Mouse (Mus musculus) hindbrain, embryonic 12.5 days (tissue): ENCODE results near the gene Spred1. TPM values are rescaled to one million over a fixed set of nuclear protein-coding genes. Genes with fewer than 3 reads are reported as not detected.

Experiments
- microRNA counts: library from miRNA; unstranded; fragments of <30 nt; microRNA quantifications from one replicate; lab custom pipeline; 2017
- microRNA-seq: library from miRNA; unstranded; fragments of <30 nt; microRNA quantifications from one replicate; pipeline ENCODE4, GENCODE M21; 2017
- polyA plus RNA-seq: library from polyadenylated mRNA; unstranded; fragments of >200 nt; fragmentation: Nextera tagmentation; extraction: Ambion mirVana; gene quantifications from 2 replicates; pipeline ENCODE4 v1.2.1, GENCODE M21; 2016

Gene Spred1
- polyA plus RNA-seq, 1 experiment from 2014 or later = 23.4 TPM

MicroRNAs within 50 kb of the gene (microRNA counts, 519-probe panel; counts per million panel counts)
- microRNA mmu-miR-674 (lab: Ali Mortazavi, UCI) = 4,173 counts per million, percentile 84 among the panel's probes with 10 or more counts

Small RNA genes lying within 50 kb of the gene (microRNA-seq; reads per million reads assigned to microRNA genes)
- 1,288 reads per million, percentile 77 among the genes with 10 or more reads in this experiment for gene Mir674

Other genes with a start within 250 kb of the Spred1 start
- gene Tmco5, start 242.7 kb upstream of the Spred1 start, polyA plus RNA-seq = not detected in 2 replicates
- 14.7 and 18.2 TPM in 2 replicates for gene Fam98b, start 128.4 kb downstream of the Spred1 start, polyA plus RNA-seq
- gene Rasgrp1, start 221.6 kb downstream of the Spred1 start, polyA plus RNA-seq = 1.4 and 1.6 TPM in 2 replicates